Mouse (Mus musculus): ENCODE results near the gene Mtg1.

The Mtg1 gene

GRCm38 (mm10) chr7:140192445-140192844 is 55.1 kb downstream of the Mtg1 start:
- DNase-seq: no peak

DNA sequence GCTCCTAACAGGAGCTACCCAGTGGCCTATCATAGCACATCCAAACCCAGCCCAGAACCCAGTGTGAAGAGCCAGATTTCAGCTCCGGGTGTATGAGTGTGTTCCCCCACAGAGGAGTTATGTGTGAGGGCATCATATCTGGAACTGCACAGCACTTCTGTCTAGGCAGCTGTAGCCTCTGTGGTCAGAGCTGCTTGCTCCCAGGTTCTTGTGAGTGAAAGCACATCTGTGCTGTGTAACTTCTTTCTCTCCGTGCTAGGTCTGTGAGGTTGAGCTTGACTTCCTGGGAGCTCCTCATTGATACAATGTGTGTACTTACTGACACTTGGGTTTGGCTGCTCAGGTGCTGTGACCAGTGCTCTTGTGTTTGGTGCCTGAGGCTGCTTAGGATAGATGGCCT is 55.5 kb downstream of the Mtg1 start:
- peak; percentile 18 for DNase-seq

- DNase-seq: no peak
Observed at GRCm38 (mm10) chr7:140194031-140194430, 56.7 kb downstream of the Mtg1 start.

- no peak for DNase-seq
Observed at GRCm38 (mm10) chr7:140196002-140196401, 58.6 kb downstream of the Mtg1 start.

Measured in thymus, postnatal 25 days (tissue).